Mouse (Mus musculus): ENCODE data around the gene Slc25a22.

DNA sequence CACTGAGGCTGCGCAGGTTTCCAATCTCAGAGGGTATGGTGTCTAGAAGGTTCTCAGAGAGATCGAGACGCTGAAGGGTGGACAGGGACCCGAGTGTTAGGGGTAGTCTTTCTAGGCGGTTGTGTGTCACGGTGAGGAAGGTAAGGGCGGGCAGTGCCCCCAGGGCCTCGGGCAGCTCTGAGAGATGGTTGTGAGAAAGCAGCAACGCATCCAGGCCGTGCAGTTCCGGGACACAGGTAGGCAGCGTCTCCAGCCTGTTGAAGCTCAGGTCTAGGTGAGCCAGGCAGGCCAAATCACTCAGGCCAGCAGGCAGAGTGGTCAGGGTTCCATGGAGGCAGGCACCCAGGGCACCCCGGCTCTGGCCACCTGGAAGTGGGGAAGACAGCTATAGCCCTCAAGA, 4.5 kb upstream of the Slc25a22 start:
- TF ChIP-seq POLR2A (IDR thresholded peaks at IDR 0.05; ENCODE audit: low read depth, low read length): no peak
- no peak for TF ChIP-seq CTCF (IDR thresholded peaks at IDR 0.05; ENCODE audit: extremely low read depth, insufficient read length, insufficient replicate concordance, low read depth, low read length)

Measured in small intestine, adult 2 months (tissue).